Mouse (Mus musculus) E14TG2a.4 (cell line): ENCODE measurements around the gene Ubac2.

Experiments
- CTCF ChIP-seq: conservative IDR thresholded peaks from 2 replicates; pipeline ENCODE4 v1.5.1; 2014; ENCODE audit warnings: low read length
- NANOG ChIP-seq: IDR thresholded peaks from 2 replicates; pipeline ENCODE4 v1.6.1; 2014; ENCODE audit warnings: borderline replicate concordance, low read length, mixed read lengths

DNA sequence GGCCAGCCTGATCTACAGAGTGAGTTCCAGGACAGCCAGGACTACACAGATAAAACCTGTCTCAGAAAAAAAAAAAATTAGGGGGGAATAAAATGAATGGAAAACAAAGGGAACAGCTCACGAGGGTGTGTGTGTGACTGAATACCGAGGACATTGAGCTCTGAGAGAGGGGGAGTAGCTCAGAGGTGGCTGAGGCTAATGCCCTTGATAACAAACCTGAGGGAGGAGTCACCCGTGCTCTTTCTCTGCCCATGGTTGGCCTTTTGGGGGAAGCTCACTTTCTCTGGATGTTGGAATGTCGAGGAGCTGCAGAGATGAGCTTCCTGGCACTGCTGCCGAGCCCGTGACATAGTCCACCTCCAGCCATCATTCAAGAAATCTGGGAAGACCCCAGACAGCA lies 82.6 kb downstream of the Ubac2 start:
- no peak for TF ChIP-seq NANOG
- no peak for TF ChIP-seq CTCF
